Mouse (Mus musculus) cerebellum, adult (tissue): ENCODE measurements around the gene Mpv17l2.

ENCODE experiments used
- ATAC-seq: cut with Nextera tagmentation; 2 replicates; pipeline ENCODE4 v1.9.2; 2017; ENCODE audit warnings: mild to moderate bottlenecking, moderate library complexity, mixed read lengths; ENCODE audit not compliant: insufficient number of reproducible peaks, low FRiP score, low TSS enrichment

Mpv17l2 gene

DNA sequence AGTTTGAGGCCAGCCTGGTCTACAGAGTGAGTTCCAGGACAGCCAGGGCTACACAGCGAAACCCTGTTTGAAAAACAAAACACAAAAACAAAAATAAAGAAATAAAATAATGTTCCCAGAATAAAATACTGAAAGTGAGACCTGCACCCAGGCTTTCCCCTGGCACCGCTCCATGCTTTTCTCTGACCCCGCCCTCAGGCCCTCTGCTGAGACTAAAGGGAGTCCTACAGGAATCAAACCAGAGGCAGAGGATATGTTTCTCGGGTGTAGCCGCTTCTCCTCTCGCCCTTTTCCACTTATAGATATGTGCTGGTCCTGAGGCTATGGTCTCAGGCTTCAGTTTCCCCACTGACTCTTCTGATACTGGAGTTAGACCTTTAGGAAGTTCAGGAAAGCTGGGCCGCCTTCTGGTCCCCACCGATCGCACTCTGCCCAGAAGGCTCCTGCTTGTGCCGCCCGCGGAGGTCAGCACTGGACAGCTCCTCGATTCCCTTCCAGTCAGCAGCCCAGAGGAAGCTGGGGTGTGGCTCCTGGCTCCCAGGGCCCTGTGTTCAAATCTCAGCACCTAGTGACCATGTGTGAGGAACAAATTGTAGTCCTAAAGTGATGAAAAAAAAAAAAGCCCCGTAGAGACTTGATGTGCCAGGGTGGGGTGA, 34.8 kb downstream of the Mpv17l2 start:
- no peak for ATAC-seq

- ATAC-seq = no peak
Measured at GRCm38 (mm10) chr8:70724216-70724615, 36.5 kb downstream of the Mpv17l2 start.

- ATAC-seq = no peak
Measured at GRCm38 (mm10) chr8:70723486-70724210, 37.1 kb downstream of the Mpv17l2 start, which contains the start of gene Pde4c. Gene Pde4c (plus strand): TSS chr8:70723720.

DNA sequence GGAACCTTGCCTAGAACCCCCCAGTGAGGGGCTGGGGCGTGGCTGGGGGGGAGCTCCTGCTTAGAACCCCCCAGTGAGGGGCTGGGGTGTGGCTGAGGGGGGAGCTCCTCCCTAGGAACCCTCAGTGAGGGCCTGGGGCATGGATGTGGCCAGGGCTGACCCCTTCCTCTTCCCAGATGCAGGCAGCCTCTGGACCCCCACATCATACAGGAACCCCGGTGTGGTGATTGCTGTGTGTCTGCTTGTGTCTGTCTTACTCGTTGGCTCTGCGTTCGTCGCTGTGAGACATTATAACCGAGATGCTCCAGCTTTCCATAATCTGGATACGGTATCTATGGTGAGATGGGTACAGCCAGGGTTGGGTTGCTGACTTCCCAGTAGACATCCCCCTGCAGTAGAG, 39.1 kb downstream of the Mpv17l2 start:
- no peak for ATAC-seq

GRCm38 (mm10) chr8:70720739-70721138, 40.0 kb downstream of the Mpv17l2 start:
- no peak for ATAC-seq

GRCm38 (mm10) chr8:70719796-70720270, 40.9 kb downstream of the Mpv17l2 start:
- no peak for ATAC-seq

GRCm38 (mm10) chr8:70718297-70718696, 42.4 kb downstream of the Mpv17l2 start, which contains the start of gene Gm3336:
Gene Gm3336 (plus strand): TSS chr8:70718543.
- ATAC-seq = peak; percentile 65

DNA sequence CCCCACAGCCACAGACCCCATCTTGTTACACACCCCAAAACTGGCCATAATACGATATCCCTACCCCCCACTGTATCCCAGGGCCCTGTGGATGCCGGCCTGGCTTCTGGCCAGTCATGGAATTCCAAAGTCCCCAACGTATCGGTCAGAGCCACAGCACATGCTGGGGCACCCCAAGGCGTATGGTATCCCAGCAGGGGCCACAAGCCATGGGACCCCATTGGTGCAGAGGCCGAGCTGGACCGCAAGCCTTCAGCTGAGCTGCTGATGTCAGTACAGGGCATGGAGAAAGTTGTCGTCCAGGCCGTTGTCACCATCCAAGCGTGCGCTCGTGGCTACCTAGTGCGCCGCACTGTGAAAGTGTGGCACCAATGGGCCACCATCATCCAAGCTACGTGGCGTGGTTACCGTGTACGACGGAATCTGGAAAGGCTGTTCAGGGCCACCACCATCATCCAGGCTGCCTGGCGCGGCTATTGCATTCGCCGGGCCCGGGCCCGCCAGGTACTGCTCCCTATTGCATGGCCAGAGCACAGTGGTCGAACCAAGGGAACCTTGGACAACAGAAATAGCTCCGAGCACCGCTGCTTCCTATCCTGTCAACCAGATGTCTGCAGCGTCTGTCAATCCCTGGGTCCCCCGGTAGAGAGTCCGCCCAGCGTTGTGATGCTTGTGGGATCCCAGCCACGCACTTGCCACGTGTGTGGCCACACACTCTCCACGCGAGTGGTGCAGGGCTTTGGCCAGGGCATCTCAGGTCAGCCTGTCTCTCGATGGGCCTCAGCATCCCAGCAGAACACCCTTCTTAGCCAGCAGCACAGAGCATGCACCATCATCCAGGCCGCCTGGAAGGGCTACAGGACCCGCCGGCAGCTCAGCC, 44.0 kb downstream of the Mpv17l2 start:
- ATAC-seq = no peak

DNA sequence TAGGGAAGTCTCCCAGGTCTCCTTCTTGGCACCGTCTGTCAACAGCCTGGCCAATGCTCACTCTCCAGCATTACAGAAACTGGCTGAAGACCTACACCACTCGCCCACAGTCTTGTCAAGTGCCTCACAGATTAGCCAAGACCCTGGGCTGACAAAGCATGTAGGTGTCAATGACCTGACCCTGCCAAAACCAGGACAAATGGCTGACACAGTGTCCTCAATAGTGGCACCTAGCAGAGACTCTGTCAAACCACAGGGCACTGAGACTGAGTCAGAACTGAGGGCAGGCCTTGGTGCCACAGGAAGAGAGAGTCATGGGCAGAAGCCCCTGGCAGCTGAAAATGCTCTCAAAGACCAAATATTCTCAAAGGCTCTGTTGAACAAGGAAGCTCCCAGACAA, 45.7 kb downstream of the Mpv17l2 start:
- ATAC-seq = no peak

DNA sequence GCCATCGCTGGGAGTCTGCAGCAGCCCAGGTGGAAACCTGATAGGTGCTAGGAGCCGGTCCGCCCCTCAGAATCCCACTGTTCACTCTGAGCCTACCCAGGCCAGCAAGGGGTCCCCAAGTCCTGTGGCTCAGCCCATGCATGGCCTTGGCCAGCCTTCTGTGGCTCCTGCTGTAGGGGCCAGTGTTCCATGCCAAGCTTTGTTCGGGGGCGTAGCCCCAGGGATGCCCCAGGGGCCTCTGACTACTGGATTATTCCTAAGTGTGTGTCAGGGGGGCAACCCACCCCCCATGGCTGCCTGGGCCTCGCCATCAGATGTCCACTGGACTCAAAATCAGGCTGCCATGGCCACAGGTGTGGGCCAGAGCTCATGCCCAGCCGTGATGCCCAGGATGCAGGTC, 46.8 kb downstream of the Mpv17l2 start:
- ATAC-seq = no peak

GRCm38 (mm10) chr8:70711041-70711440, 49.7 kb downstream of the Mpv17l2 start:
- ATAC-seq = no peak

- ATAC-seq = no peak
Measured at GRCm38 (mm10) chr8:70710296-70710695, 50.5 kb downstream of the Mpv17l2 start.

- ATAC-seq = no peak
Measured at GRCm38 (mm10) chr8:70709794-70710193, 51.0 kb downstream of the Mpv17l2 start.
